Mouse (Mus musculus): ENCODE data around the gene Rapgef4. TPM values are rescaled to one million over a fixed set of nuclear protein-coding genes. Genes with fewer than 3 reads are reported as not detected.

Rapgef4 gene
- polyA plus RNA-seq, 1 experiment from 2014 or later = 5.6 TPM

GRCm38 (mm10) chr2:72152746-72153145 lies 171.7 kb downstream of the Rapgef4 start:
- H3K36me3 ChIP-seq = no peaks in the 10 kb centered on the region
- WGBS = 90% methylated on average over 2 of the region's 2 CpGs
- no peak overlapping the region for H3K4me2 ChIP-seq (replicated peaks)
- H3K9me3 ChIP-seq (replicated peaks) = no peaks in the 10 kb centered on the region
- H3K27me3 ChIP-seq = no peaks in the 10 kb centered on the region
- H3K9ac ChIP-seq = no peak overlapping the region
- ATAC-seq (ENCODE audit: low FRiP score) = no peak
- no peak overlapping the region for H3K4me3 ChIP-seq
- no peak overlapping the region for H3K27ac ChIP-seq
- H3K4me1 ChIP-seq = 0 out of 2 replicates have a peak, but pooled peaks cover 4% of the 10 kb centered on the region

- Histone ChIP-seq H3K4me1 (0 out of 2 replicates have a peak, but pooled peaks cover 4% of the 10 kb centered on the region), H3K36me3 (no peaks in the 10 kb centered on the region), H3K9me3 (replicated peaks) (no peaks in the 10 kb centered on the region), H3K4me2 (replicated peaks) (no peak overlapping the region), H3K4me3 (no peak overlapping the region), H3K9ac (no peak overlapping the region), H3K27ac (no peak overlapping the region), H3K27me3 (no peaks in the 10 kb centered on the region)
- no peak for ATAC-seq (ENCODE audit: low FRiP score)
- 85% methylated on average over 1 of the region's 1 CpGs for WGBS
Measured at GRCm38 (mm10) chr2:72153851-72154250, 172.8 kb downstream of the Rapgef4 start.

- Histone ChIP-seq H3K36me3 (no peaks in the 10 kb centered on the region), H3K27me3 (no peaks in the 10 kb centered on the region), H3K4me2 (replicated peaks) (no peak overlapping the region), H3K4me3 (no peak overlapping the region), H3K9ac (no peak overlapping the region), H3K4me1 (0 out of 2 replicates have a peak, but pooled peaks cover 4% of the 10 kb centered on the region), H3K27ac (no peak overlapping the region), H3K9me3 (replicated peaks) (no peaks in the 10 kb centered on the region)
- WGBS = 71% methylated on average over 8 of the region's 8 CpGs
- no peak for ATAC-seq (ENCODE audit: low FRiP score)
Measured at GRCm38 (mm10) chr2:72155102-72155773, 174.2 kb downstream of the Rapgef4 start.

GRCm38 (mm10) chr2:72156484-72156883 lies 175.4 kb downstream of the Rapgef4 start:
- Histone ChIP-seq H3K9ac (no peak overlapping the region), H3K27ac (no peak overlapping the region), H3K9me3 (replicated peaks) (no peaks in the 10 kb centered on the region), H3K4me3 (no peak overlapping the region), H3K27me3 (no peaks in the 10 kb centered on the region), H3K36me3 (no peaks in the 10 kb centered on the region), H3K4me2 (replicated peaks) (no peak overlapping the region), H3K4me1 (0 out of 2 replicates have a peak, but pooled peaks cover 4% of the 10 kb centered on the region)
- no peak for ATAC-seq (ENCODE audit: low FRiP score)
- WGBS = 90% methylated on average over 5 of the region's 5 CpGs

GRCm38 (mm10) chr2:72157561-72157960 lies 176.5 kb downstream of the Rapgef4 start:
- Histone ChIP-seq H3K27ac (no peak overlapping the region), H3K9me3 (replicated peaks) (no peaks in the 10 kb centered on the region)

GRCm38 (mm10) chr2:72158045-72158444 lies 177.0 kb downstream of the Rapgef4 start:
- H3K4me2 ChIP-seq (replicated peaks) = no peak overlapping the region
- 0 out of 2 replicates have a peak, but pooled peaks cover 4% of the 10 kb centered on the region for H3K4me1 ChIP-seq
- no peaks in the 10 kb centered on the region for H3K9me3 ChIP-seq (replicated peaks)
- ATAC-seq (ENCODE audit: low FRiP score) = no peak
- no peaks in the 10 kb centered on the region for H3K36me3 ChIP-seq
- H3K27ac ChIP-seq = no peak overlapping the region
- no peaks in the 10 kb centered on the region for H3K27me3 ChIP-seq
- H3K4me3 ChIP-seq = no peak overlapping the region
- no peak overlapping the region for H3K9ac ChIP-seq
- WGBS = 82% methylated on average over 5 of the region's 5 CpGs

More at GRCm38 (mm10) chr2:72157561-72157960, 176.5 kb downstream of the Rapgef4 start:
- 37% methylated on average over 9 of the region's 9 CpGs for WGBS
- 0 out of 2 replicates have a peak, but pooled peaks cover 4% of the 10 kb centered on the region for H3K4me1 ChIP-seq
- H3K36me3 ChIP-seq = no peaks in the 10 kb centered on the region
- no peak for ATAC-seq (ENCODE audit: low FRiP score)
- no peak overlapping the region for H3K4me3 ChIP-seq
- no peak overlapping the region for H3K4me2 ChIP-seq (replicated peaks)
- H3K27me3 ChIP-seq = no peaks in the 10 kb centered on the region
- H3K9ac ChIP-seq = no peak overlapping the region

GRCm38 (mm10) chr2:72158691-72159225 lies 177.7 kb downstream of the Rapgef4 start:
- Histone ChIP-seq H3K9ac (no peak overlapping the region), H3K36me3 (no peaks in the 10 kb centered on the region), H3K4me1 (0 out of 2 replicates have a peak, but pooled peaks cover 4% of the 10 kb centered on the region), H3K4me3 (no peak overlapping the region), H3K4me2 (replicated peaks) (no peak overlapping the region), H3K27ac (no peak overlapping the region), H3K27me3 (no peaks in the 10 kb centered on the region), H3K9me3 (replicated peaks) (no peaks in the 10 kb centered on the region)
- WGBS = 81% methylated on average over 10 of the region's 10 CpGs
- no peak for ATAC-seq (ENCODE audit: low FRiP score)

GRCm38 (mm10) chr2:72159281-72159680 lies 178.2 kb downstream of the Rapgef4 start:
- no peak overlapping the region for H3K27ac ChIP-seq
- WGBS = 83% methylated on average over 6 of the region's 6 CpGs
- no peak overlapping the region for H3K9ac ChIP-seq
- no peak overlapping the region for H3K4me3 ChIP-seq
- no peaks in the 10 kb centered on the region for H3K9me3 ChIP-seq (replicated peaks)
- no peak for ATAC-seq (ENCODE audit: low FRiP score)
- H3K4me1 ChIP-seq = 0 out of 2 replicates have a peak, but pooled peaks cover 4% of the 10 kb centered on the region
- no peak overlapping the region for H3K4me2 ChIP-seq (replicated peaks)
- H3K27me3 ChIP-seq = no peaks in the 10 kb centered on the region
- H3K36me3 ChIP-seq = no peaks in the 10 kb centered on the region

- H3K4me2 ChIP-seq (replicated peaks) = no peak overlapping the region
- no peaks in the 10 kb centered on the region for H3K9me3 ChIP-seq (replicated peaks)
- no peak overlapping the region for H3K9ac ChIP-seq
- no peak overlapping the region for H3K4me3 ChIP-seq
- peaks cover 8% of the 10 kb centered on the region for H3K4me1 ChIP-seq
- no peaks in the 10 kb centered on the region for H3K36me3 ChIP-seq
- no peak overlapping the region for H3K27ac ChIP-seq
- no peaks in the 10 kb centered on the region for H3K27me3 ChIP-seq
- no peak for ATAC-seq (ENCODE audit: low FRiP score)
- WGBS = 84% methylated on average over 5 of the region's 5 CpGs
Measured at GRCm38 (mm10) chr2:72165136-72165854, 184.3 kb downstream of the Rapgef4 start.

- H3K4me3 ChIP-seq = no peak overlapping the region
- peak overlapping the region; percentile 37; the same call in 1 of the 2 replicates for H3K27ac ChIP-seq
- H3K4me1 ChIP-seq = peaks cover 8% of the 10 kb centered on the region
- H3K4me2 ChIP-seq (replicated peaks) = no peak overlapping the region
- H3K9ac ChIP-seq = no peak overlapping the region
- no peaks in the 10 kb centered on the region for H3K27me3 ChIP-seq
- no peaks in the 10 kb centered on the region for H3K9me3 ChIP-seq (replicated peaks)
- no peak for ATAC-seq (ENCODE audit: low FRiP score)
- H3K36me3 ChIP-seq = no peaks in the 10 kb centered on the region
- 61% methylated on average over 9 of the region's 9 CpGs for WGBS
Measured at GRCm38 (mm10) chr2:72169451-72170100, 188.5 kb downstream of the Rapgef4 start.

GRCm38 (mm10) chr2:72170546-72170945 lies 189.5 kb downstream of the Rapgef4 start:
- H3K27me3 ChIP-seq = no peaks in the 10 kb centered on the region
- no peaks in the 10 kb centered on the region for H3K9me3 ChIP-seq (replicated peaks)
- no peak overlapping the region for H3K4me3 ChIP-seq
- ATAC-seq (ENCODE audit: low FRiP score) = no peak
- no peak overlapping the region for H3K9ac ChIP-seq
- no peaks in the 10 kb centered on the region for H3K36me3 ChIP-seq
- WGBS = 82% methylated on average over 8 of the region's 8 CpGs
- no peak overlapping the region for H3K27ac ChIP-seq
- H3K4me2 ChIP-seq (replicated peaks) = no peak overlapping the region
- H3K4me1 ChIP-seq = peaks cover 8% of the 10 kb centered on the region

GRCm38 (mm10) chr2:72171204-72171603 lies 190.2 kb downstream of the Rapgef4 start:
- WGBS = 93% methylated on average over 5 of the region's 5 CpGs

More at GRCm38 (mm10) chr2:72171204-72171603, 190.2 kb downstream of the Rapgef4 start:
- Histone ChIP-seq H3K4me3 (no peak overlapping the region), H3K4me2 (replicated peaks) (no peak overlapping the region), H3K27ac (no peak overlapping the region), H3K4me1 (peaks cover 12% of the 10 kb centered on the region), H3K9ac (no peak overlapping the region), H3K36me3 (no peaks in the 10 kb centered on the region), H3K27me3 (no peaks in the 10 kb centered on the region), H3K9me3 (replicated peaks) (no peaks in the 10 kb centered on the region)
- ATAC-seq (ENCODE audit: low FRiP score) = no peak

Data from hindbrain, embryonic 12.5 days (tissue).